Mouse (Mus musculus): Measurements from ENCODE around the gene Gm10803. TPM values are rescaled to one million over a fixed set of nuclear protein-coding genes. Genes with fewer than 3 reads are reported as not detected.

Gene Gm10803
- total RNA-seq (2023) = not detected in 2 replicates

DNA sequence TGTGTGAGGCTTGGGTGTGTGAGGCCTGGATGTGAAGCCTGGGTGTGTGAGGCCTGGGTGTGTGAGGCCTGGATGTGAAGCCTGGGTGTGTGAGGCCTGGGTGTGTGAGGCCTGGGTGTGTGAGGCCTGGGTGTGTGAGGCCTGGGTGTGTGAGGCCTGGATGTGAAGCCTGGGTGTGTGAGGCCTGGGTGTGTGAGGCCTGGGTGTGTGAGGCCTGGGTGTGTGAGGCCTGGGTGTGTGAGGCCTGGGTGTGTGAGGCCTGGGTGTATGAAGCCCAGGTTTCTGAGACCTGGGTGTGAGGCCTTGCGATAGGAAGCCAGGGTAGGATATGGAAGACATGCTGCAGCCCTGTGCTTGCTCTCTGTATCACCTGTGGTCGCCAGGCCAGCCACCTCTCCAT, at the start of gene Gm10803:
Gene Gm10803, plus strand, starts transcription at position 301 of the 400 bp plus-strand sequence.

Other genes starting within 250 kb of the Gm10803 start
- gene Tspan18, start 226.1 kb upstream of the Gm10803 start, total RNA-seq (2023) = 0.63 and 0.79 TPM in 2 replicates
- 201 and 257 TPM in 2 replicates for gene Cd82, start 97.4 kb upstream of the Gm10803 start, total RNA-seq (2023)
- not detected in 2 replicates for gene Alx4, start 81.8 kb downstream of the Gm10803 start, total RNA-seq (2023)

All from neutrophil, adult 65 days (primary cell).